Mouse (Mus musculus): ENCODE results near the gene Rrp1b. TPM values are rescaled to one million over a fixed set of nuclear protein-coding genes. Genes with fewer than 3 reads are reported as not detected.

Rrp1b gene
- 76.5 and 77.5 TPM in 2 replicates for polyA plus RNA-seq (2014; fragmentation: Nextera tagmentation; extraction: Ambion mirVana)

GRCm38 (mm10) chr17:32035609-32036508 lies at the start of gene Rrp1b, which contains the start of gene Hsf2bp:
Rrp1b (plus strand) TSS chr17:32036100.
Hsf2bp (minus strand) TSS chr17:32036349.
- Histone ChIP-seq H3K9me3 (ENCODE audit: low read depth, low read length) (no peaks in the 10 kb centered on the region), H3K4me2 (peak within 1 kb of the TSS; percentile 95), H3K27me3 (ENCODE audit: insufficient read depth, low read length) (no peaks in the 10 kb centered on the region), H3K36me3 (ENCODE audit: insufficient read depth) (no peaks in the 10 kb centered on the region), H3K9ac (peak within 1 kb of the TSS; percentile 82), H3K4me1 (ENCODE audit: insufficient read depth) (no peaks in the 10 kb centered on the region; the same call in 1 of the 2 replicates), H3K4me3 (ENCODE audit: low read depth, low read length) (peak within 1 kb of the TSS; percentile 93), H3K27ac (ENCODE audit: low read depth) (peak within 1 kb of the TSS; percentile 73)
- 0 out of 2 replicates have a peak, but pooled peaks have one; percentile 1 for TF ChIP-seq CTCF (IDR thresholded peaks at IDR 0.05; ENCODE audit: low read depth)
- 4% methylated on average over 52 of the region's 52 CpGs for WGBS
- ATAC-seq (ENCODE audit: insufficient read depth) (peak; percentile 93), DNase-seq (peak; percentile 95)

DNA sequence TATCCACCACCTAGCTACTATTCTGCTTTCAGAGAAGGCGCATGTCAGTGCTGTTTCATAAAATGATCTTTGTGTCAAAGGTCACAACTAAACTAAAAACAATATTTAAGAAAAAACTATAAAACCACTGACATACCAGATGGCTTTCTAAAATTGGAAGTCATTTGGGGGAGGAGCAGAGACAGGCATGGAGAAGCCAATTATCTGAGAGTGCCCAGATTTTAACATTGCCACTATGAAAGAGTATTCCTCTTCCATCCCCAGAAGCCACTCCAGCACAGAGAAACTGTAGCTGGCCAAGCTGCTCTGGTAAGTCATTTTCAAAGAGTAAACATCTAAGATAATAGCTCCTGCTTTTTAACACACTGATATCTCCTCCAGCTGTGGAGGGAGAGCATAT lies 49.0 kb upstream of the Rrp1b start:
- H3K27ac ChIP-seq (ENCODE audit: low read depth) = no peak overlapping the region
- H3K9ac ChIP-seq = no peak overlapping the region
- no peaks in the 10 kb centered on the region for H3K36me3 ChIP-seq (ENCODE audit: insufficient read depth)
- peak; percentile 61 for DNase-seq
- H3K4me2 ChIP-seq = no peak overlapping the region
- H3K4me1 ChIP-seq (ENCODE audit: insufficient read depth) = peaks cover 20% of the 10 kb centered on the region
- no peaks in the 10 kb centered on the region for H3K9me3 ChIP-seq (ENCODE audit: low read depth, low read length)
- no peaks in the 10 kb centered on the region for H3K27me3 ChIP-seq (ENCODE audit: insufficient read depth, low read length)
- WGBS = 62% methylated on average over 1 of the region's 1 CpGs
- no peak for ATAC-seq (ENCODE audit: insufficient read depth)
- no peak for TF ChIP-seq CTCF (IDR thresholded peaks at IDR 0.05; ENCODE audit: low read depth)
- no peak overlapping the region for H3K4me3 ChIP-seq (ENCODE audit: low read depth, low read length)

GRCm38 (mm10) chr17:31989035-31989434 lies 46.9 kb upstream of the Rrp1b start:
- H3K9me3 ChIP-seq (ENCODE audit: low read depth, low read length) = no peaks in the 10 kb centered on the region
- H3K27ac ChIP-seq (ENCODE audit: low read depth) = no peak overlapping the region
- H3K4me3 ChIP-seq (ENCODE audit: low read depth, low read length) = no peak overlapping the region
- no peaks in the 10 kb centered on the region for H3K36me3 ChIP-seq (ENCODE audit: insufficient read depth)
- H3K4me1 ChIP-seq (ENCODE audit: insufficient read depth) = no peaks in the 10 kb centered on the region; the same call in 1 of the 2 replicates
- no peak overlapping the region for H3K4me2 ChIP-seq
- no peak overlapping the region for H3K9ac ChIP-seq
- TF ChIP-seq CTCF (IDR thresholded peaks at IDR 0.05; ENCODE audit: low read depth) = no peak
- DNase-seq = no peak
- ATAC-seq (ENCODE audit: insufficient read depth) = no peak
- no peaks in the 10 kb centered on the region for H3K27me3 ChIP-seq (ENCODE audit: insufficient read depth, low read length)
- 86% methylated on average over 2 of the region's 2 CpGs for WGBS

GRCm38 (mm10) chr17:31992004-31992403 lies 43.9 kb upstream of the Rrp1b start:
- H3K9me3 ChIP-seq (ENCODE audit: low read depth, low read length) = no peaks in the 10 kb centered on the region
- H3K27ac ChIP-seq (ENCODE audit: low read depth) = no peak overlapping the region
- WGBS = 64% methylated on average over 2 of the region's 2 CpGs
- no peak for TF ChIP-seq CTCF (IDR thresholded peaks at IDR 0.05; ENCODE audit: low read depth)
- H3K27me3 ChIP-seq (ENCODE audit: insufficient read depth, low read length) = no peaks in the 10 kb centered on the region
- no peaks in the 10 kb centered on the region; the same call in 1 of the 2 replicates for H3K4me1 ChIP-seq (ENCODE audit: insufficient read depth)
- H3K36me3 ChIP-seq (ENCODE audit: insufficient read depth) = no peaks in the 10 kb centered on the region
- no peak overlapping the region for H3K4me3 ChIP-seq (ENCODE audit: low read depth, low read length)
- DNase-seq (no peak), ATAC-seq (ENCODE audit: insufficient read depth) (no peak)
- H3K4me2 ChIP-seq = no peak overlapping the region
- H3K9ac ChIP-seq = no peak overlapping the region

DNA sequence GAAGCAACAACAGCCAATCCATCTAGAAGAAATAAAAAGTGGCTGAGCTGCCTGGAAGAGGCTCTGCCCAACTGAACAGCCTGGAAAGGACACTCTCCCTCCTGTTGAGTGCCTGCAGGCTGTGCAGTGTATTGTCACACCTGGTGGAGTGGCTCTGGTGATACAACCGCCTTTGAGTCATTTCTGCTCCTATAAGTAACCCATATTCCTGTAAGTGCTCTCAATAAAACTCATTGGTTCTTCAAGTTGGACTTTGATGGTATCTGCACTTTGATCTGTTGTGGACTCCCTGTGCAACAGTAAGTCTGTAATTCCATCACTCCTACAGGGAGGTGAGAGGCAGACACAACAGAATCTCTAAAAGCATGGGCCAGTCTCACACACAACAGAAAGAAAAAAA lies 42.5 kb upstream of the Rrp1b start:
- ATAC-seq (ENCODE audit: insufficient read depth) = no peak
- Histone ChIP-seq H3K9me3 (ENCODE audit: low read depth, low read length) (no peaks in the 10 kb centered on the region), H3K27me3 (ENCODE audit: insufficient read depth, low read length) (no peaks in the 10 kb centered on the region), H3K4me1 (ENCODE audit: insufficient read depth) (no peaks in the 10 kb centered on the region), H3K4me2 (no peak overlapping the region), H3K27ac (ENCODE audit: low read depth) (no peak overlapping the region), H3K4me3 (ENCODE audit: low read depth, low read length) (no peak overlapping the region), H3K36me3 (ENCODE audit: insufficient read depth) (no peaks in the 10 kb centered on the region), H3K9ac (no peak overlapping the region)
- no peak for TF ChIP-seq CTCF (IDR thresholded peaks at IDR 0.05; ENCODE audit: low read depth)
- DNase-seq = no peak
- WGBS = 83% methylated on average over 1 of the region's 1 CpGs

DNA sequence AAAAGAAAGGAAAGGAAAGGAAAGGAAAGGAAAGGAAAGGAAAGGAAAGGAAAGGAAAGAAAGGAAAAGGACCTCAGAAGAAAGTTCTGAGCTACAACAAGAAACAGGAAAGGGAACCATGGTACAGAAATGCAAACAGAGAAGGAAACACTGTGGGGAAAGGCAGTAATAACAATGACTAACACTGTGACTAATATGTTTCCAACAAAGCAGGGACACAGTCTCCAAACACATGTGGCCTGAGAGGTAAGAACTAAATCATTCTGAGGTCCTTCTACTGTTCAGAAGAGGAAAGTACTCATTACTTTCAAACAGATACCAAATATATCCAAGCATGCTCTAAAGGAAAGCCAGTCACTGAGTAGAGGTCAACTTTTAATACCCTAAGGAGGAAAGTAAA lies 41.8 kb upstream of the Rrp1b start:
- DNase-seq (no peak), ATAC-seq (ENCODE audit: insufficient read depth) (no peak)
- no peak overlapping the region for H3K9ac ChIP-seq
- no peak overlapping the region for H3K4me3 ChIP-seq (ENCODE audit: low read depth, low read length)
- H3K4me1 ChIP-seq (ENCODE audit: insufficient read depth) = no peaks in the 10 kb centered on the region
- H3K27ac ChIP-seq (ENCODE audit: low read depth) = no peak overlapping the region
- no peaks in the 10 kb centered on the region for H3K36me3 ChIP-seq (ENCODE audit: insufficient read depth)
- no peaks in the 10 kb centered on the region for H3K9me3 ChIP-seq (ENCODE audit: low read depth, low read length)
- TF ChIP-seq CTCF (IDR thresholded peaks at IDR 0.05; ENCODE audit: low read depth) = no peak
- no peak overlapping the region for H3K4me2 ChIP-seq
- H3K27me3 ChIP-seq (ENCODE audit: insufficient read depth, low read length) = no peaks in the 10 kb centered on the region

DNA sequence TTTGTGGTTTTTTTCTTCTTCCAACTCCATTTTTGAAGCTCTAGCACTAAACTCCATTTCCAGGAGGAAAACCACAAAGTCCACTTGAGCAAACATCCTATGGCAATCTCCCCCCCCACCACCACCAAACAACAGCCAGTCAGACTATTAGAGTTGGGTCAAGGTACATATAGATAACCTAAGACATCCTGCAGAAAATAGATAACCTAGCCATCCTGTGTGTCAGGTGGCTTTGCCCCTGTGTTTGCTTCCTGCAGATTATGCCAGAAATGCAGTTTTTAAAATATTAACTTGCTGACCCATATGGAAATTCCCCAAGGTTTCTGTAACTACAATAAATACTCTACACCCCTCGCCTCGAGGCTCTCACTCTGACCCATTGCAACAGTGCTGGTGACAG lies 40.1 kb upstream of the Rrp1b start:
- TF ChIP-seq CTCF (IDR thresholded peaks at IDR 0.05; ENCODE audit: low read depth) = no peak
- Histone ChIP-seq H3K4me1 (ENCODE audit: insufficient read depth) (no peaks in the 10 kb centered on the region), H3K27ac (ENCODE audit: low read depth) (no peak overlapping the region), H3K27me3 (ENCODE audit: insufficient read depth, low read length) (no peaks in the 10 kb centered on the region), H3K4me3 (ENCODE audit: low read depth, low read length) (no peak overlapping the region), H3K4me2 (no peak overlapping the region), H3K36me3 (ENCODE audit: insufficient read depth) (no peaks in the 10 kb centered on the region), H3K9ac (no peak overlapping the region), H3K9me3 (ENCODE audit: low read depth, low read length) (no peaks in the 10 kb centered on the region)
- no peak for ATAC-seq (ENCODE audit: insufficient read depth)
- WGBS = 48% methylated on average over 2 of the region's 2 CpGs
- no peak for DNase-seq
